Mouse (Mus musculus) small intestine, adult 2 months (tissue): ENCODE measurements around the gene Fhdc1. TPM values are rescaled to one million over a fixed set of nuclear protein-coding genes. Genes with fewer than 3 reads are reported as not detected.

Experiments used
- H3K27ac ChIP-seq: fragments of 200-500 bp; 2 replicates; pipeline ENCODE4 v1.5.1; 2012; ENCODE audit warnings: low read depth, low read length, control low read depth, inconsistent platforms; ENCODE audit not compliant: insufficient read depth
- H3K27me3 ChIP-seq: fragments of 200-500 bp; 2 replicates; pipeline ENCODE4 v1.6.1; 2012; ENCODE audit warnings: mild to moderate bottlenecking, moderate library complexity, low read length, inconsistent platforms; ENCODE audit not compliant: control insufficient read depth, insufficient read depth
- H3K36me3 ChIP-seq: fragments of 200-500 bp; 2 replicates; pipeline ENCODE4 v1.6.1; 2012; ENCODE audit warnings: mild to moderate bottlenecking, low read length, control low read depth, inconsistent platforms; ENCODE audit not compliant: control insufficient read depth, insufficient read depth
- H3K4me1 ChIP-seq: fragments of 200-500 bp; 2 replicates; pipeline ENCODE4 v1.6.1; 2012; ENCODE audit warnings: low read length, inconsistent platforms, mixed read lengths; ENCODE audit not compliant: control insufficient read depth, insufficient read depth, insufficient read length
- H3K4me3 ChIP-seq: fragments of 200-500 bp; 2 replicates; pipeline ENCODE4 v1.5.1; 2012; ENCODE audit warnings: low read depth, mild to moderate bottlenecking, control low read depth, inconsistent platforms, low read length, moderate library complexity
- CTCF ChIP-seq: fragments of 200-500 bp; IDR thresholded peaks from 2 replicates; pipeline ENCODE4 v1.5.1; 2012; ENCODE audit warnings: low read depth, mild to moderate bottlenecking, control low read depth, inconsistent platforms, low read length, moderate library complexity, mixed read lengths; ENCODE audit not compliant: insufficient replicate concordance, insufficient read length; ENCODE audit errors: extremely low read depth
- POLR2A ChIP-seq: fragments of 200-500 bp; IDR thresholded peaks from 2 replicates; pipeline ENCODE4 v1.6.1; 2012; ENCODE audit warnings: low read depth, mild to moderate bottlenecking, control low read depth, inconsistent platforms, low read length, moderate library complexity
- WGBS: fragments of 180-500 bp; shearing (Covaris S2); methylation state at CpG from one replicate; pipeline ENCODE4 v1.1.7; 2018; 5-methylcytosine and 5-hydroxymethylcytosine counted together
- polyA plus RNA-seq: library from polyadenylated mRNA; depleted of rRNA; stranded (reverse); fragments of >200 nt; gene quantifications from 2 replicates; pipeline ENCODE4 v1.2.3, GENCODE M21; 2012

The Fhdc1 gene
- polyA plus RNA-seq, 1 experiment, result 1.3 TPM

DNA sequence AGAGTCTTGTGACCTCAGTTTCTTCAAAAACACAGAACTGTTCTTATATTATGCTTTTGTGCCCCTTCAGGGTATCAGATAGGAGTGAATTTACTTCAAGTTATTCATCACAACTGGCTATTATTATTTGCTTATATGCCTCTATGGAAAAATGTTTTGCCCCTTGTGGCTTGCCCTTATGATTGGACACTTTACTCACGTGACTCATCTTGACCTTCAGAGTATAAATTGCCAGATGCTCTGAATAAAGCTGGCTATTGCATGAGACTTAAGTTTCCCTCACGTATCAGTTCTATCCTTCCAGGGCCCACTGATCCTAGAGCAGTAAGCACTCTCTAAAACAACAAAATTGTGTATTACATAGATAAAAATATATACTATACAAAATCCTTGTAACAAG, 21.9 kb upstream of the Fhdc1 start:
- Histone ChIP-seq H3K27ac (no peak overlapping the region), H3K36me3 (peaks cover 33% of the 10 kb centered on the region), H3K4me1 (no peaks in the 10 kb centered on the region), H3K4me3 (no peak overlapping the region), H3K27me3 (no peaks in the 10 kb centered on the region)
- no peak for TF ChIP-seq CTCF
- no peak for TF ChIP-seq POLR2A
- 93% methylated on average over 2 of the region's 2 CpGs for WGBS

DNA sequence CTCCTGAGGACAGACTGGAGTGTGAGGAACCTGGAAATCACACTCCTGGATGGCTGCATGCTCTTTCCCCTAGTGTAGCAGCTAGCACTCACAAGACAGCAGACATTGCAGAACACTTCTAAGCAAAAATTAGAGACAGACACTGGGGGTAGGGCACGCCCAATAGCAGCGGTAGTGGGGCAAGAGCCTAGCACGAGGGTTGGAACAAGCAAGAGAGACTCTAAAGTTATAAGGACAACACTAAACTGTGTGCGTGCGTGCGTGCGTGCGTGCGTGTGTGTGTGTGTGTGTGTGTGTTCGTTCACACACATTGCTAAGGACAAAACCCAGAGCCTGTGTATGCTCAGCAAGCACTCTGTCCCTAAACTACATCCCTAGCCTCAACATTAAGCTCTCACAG, 20.3 kb upstream of the Fhdc1 start:
- H3K4me3 ChIP-seq, result no peak overlapping the region
- H3K36me3 ChIP-seq, result peaks cover 40% of the 10 kb centered on the region
- no peaks in the 10 kb centered on the region for H3K27me3 ChIP-seq
- 93% methylated on average over 10 of the region's 10 CpGs for WGBS
- no peak overlapping the region for H3K27ac ChIP-seq
- TF ChIP-seq CTCF, result no peak
- no peak for TF ChIP-seq POLR2A
- H3K4me1 ChIP-seq, result no peaks in the 10 kb centered on the region

DNA sequence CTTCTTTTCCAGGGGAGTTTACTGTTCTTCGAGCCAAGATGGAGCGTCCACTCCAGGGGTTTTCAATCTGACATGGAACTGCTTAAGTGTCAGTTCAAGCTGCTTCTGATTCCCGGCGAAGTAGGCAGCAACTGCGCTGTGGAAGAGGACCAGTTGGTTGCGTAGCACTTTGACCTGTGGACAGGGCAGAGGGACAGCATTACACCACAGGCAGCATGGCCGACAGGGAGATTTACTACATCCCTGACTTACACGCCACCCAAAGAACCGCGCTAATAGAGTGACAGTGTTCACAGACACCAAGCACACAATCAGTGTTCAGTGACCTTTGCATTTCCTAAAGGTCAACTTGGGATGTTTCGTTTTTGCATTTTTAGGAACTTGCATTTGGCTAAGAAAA, 17.5 kb upstream of the Fhdc1 start:
- Histone ChIP-seq H3K27me3 (no peaks in the 10 kb centered on the region), H3K36me3 (peaks cover 36% of the 10 kb centered on the region), H3K4me1 (no peaks in the 10 kb centered on the region), H3K27ac (no peak overlapping the region), H3K4me3 (no peak overlapping the region)
- TF ChIP-seq CTCF, result no peak
- no peak for TF ChIP-seq POLR2A
- 89% methylated on average over 11 of the region's 11 CpGs for WGBS

DNA sequence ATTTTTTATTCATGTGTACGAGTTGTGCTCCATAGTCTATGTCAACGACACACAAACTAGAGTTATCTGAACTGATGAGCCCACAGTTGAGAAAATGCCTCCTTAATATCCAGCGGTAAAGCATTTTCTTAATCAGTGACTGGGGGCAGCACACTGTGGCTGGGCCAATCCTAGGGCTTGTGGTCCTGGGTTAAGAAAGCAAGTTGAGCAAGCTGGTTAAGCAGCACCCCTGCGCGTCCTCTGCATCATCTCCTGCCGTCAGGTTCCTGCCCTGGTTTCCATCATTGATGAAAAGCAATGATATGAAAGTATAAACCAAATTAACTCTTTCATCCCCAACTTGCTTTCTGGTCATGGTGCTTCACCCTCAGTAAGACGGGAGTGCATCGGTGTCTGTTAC, 12.4 kb upstream of the Fhdc1 start:
- WGBS, result 91% methylated on average over 8 of the region's 8 CpGs
- Histone ChIP-seq H3K4me1 (no peaks in the 10 kb centered on the region), H3K36me3 (peaks cover 22% of the 10 kb centered on the region), H3K27me3 (no peaks in the 10 kb centered on the region), H3K4me3 (no peak overlapping the region), H3K27ac (no peak overlapping the region)
- no peak for TF ChIP-seq POLR2A
- TF ChIP-seq CTCF, result no peak

DNA sequence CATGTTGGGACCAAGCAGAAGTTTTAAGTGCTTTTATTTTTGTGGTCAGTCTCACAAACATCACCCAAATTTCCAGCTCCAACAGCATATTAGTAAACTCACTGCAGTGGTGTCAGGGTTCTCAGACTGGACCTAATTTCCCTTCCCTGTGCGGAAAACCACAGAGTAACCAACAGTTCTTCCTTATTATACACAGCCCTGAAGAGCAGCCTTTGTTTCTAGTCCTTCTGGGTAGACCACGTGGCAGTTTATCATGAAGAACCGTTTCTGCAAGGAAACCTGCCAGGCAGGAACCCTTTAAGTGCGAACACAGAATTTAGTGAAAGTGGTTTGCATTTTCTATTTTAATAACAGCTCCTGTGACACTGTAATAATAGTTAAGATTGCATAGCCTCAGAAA, 11.9 kb upstream of the Fhdc1 start:
- 24% methylated on average over 4 of the region's 4 CpGs for WGBS

DNA sequence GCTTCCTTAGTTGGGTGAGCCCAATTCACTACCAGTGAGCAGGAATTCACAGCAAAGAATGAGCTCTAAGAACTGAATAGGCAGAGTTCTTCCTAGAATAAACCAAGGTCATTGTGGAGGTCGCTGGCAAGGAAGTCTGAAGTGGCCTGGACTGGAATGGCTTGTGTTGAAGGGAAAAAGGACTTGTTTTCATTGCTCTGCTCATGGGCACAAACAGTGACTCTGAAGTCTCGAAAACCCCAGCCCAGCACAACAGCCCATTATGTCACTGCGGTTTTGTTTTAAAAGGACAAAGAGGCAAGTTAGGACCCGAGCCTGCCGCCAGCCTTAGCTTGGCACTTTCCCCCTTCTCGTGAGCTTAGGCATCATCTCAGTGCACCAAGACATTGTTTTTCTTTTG, 8.5 kb upstream of the Fhdc1 start:
- Histone ChIP-seq H3K27me3 (no peaks in the 10 kb centered on the region), H3K36me3 (peaks cover 5% of the 10 kb centered on the region), H3K4me1 (no peaks in the 10 kb centered on the region), H3K4me3 (no peak overlapping the region), H3K27ac (no peak overlapping the region)
- 89% methylated on average over 6 of the region's 6 CpGs for WGBS
- no peak for TF ChIP-seq POLR2A
- no peak for TF ChIP-seq CTCF

More for the DNA sequence above, 11.9 kb upstream of the Fhdc1 start:
- Histone ChIP-seq H3K27ac (no peak overlapping the region), H3K36me3 (peaks cover 19% of the 10 kb centered on the region), H3K4me3 (no peak overlapping the region), H3K4me1 (no peaks in the 10 kb centered on the region), H3K27me3 (no peaks in the 10 kb centered on the region)
- TF ChIP-seq CTCF (no peak), POLR2A (no peak)

DNA sequence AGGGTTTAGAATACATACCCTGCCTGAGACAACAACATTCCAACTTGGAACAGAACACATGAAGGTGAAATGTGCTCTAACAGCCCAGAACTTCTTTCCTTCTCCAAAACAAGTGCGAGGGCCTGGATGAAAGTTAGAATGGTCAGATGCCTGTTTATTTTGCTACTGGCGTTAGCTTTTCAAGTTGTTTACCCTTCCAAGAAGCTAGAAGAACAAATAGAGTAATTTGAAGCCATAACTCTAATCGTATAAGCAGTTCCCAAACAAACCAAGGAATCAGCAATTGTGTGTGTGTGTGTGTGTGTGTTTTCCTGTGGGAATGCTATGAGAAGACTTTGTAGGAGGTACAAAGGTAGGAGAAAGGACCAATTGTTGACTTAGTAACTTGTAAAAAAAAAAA, 4.7 kb upstream of the Fhdc1 start:
- Histone ChIP-seq H3K4me3 (no peak overlapping the region), H3K27me3 (no peaks in the 10 kb centered on the region), H3K4me1 (0 out of 2 replicates have a peak, but pooled peaks cover 2% of the 10 kb centered on the region), H3K27ac (no peak overlapping the region), H3K36me3 (peaks cover 4% of the 10 kb centered on the region; the same call in 1 of the 2 replicates)
- no peak for TF ChIP-seq CTCF
- TF ChIP-seq POLR2A, result no peak
- WGBS, result 69% methylated on average over 3 of the region's 3 CpGs

DNA sequence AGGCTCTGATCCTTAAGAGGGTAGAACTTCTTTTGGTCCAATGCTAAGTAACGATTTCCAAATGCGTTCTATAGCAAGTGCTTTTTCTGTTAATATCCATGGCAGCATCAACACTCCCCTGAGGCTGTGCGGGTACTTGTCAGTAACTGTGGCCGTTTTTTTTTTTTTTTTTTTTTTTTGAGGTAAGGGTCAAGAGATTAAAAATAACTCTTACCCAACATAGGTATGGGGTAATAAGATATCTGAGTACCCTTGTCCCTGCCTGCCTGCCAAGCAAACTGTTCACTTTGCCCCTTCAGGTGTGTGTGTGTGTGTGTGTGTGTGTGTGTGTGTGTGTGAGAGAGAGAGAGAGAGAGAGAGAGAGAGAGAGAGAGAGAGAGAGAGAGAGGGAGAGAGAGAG, 4.1 kb upstream of the Fhdc1 start:
- Histone ChIP-seq H3K4me1 (peaks cover 3% of the 10 kb centered on the region; the same call in 1 of the 2 replicates), H3K4me3 (no peak overlapping the region), H3K27ac (no peak overlapping the region), H3K27me3 (no peaks in the 10 kb centered on the region), H3K36me3 (peaks cover 4% of the 10 kb centered on the region; the same call in 1 of the 2 replicates)
- no peak for TF ChIP-seq CTCF
- TF ChIP-seq POLR2A, result no peak
- WGBS, result 77% methylated on average over 4 of the region's 4 CpGs
